Mouse (Mus musculus): ENCODE results near the gene Ndrg3.
"Not testable (repeated sequence)": the region's sequence is repeated elsewhere in the genome, so short reads cannot be mapped to it uniquely, and the experiment has no call there.

Gene Ndrg3

GRCm38 (mm10) chr2:156901883-156902282 is 90.0 kb downstream of the Ndrg3 start:
- no peak for DNase-seq (ENCODE audit: low read depth, low spot score)

GRCm38 (mm10) chr2:156901344-156901743 is 90.5 kb downstream of the Ndrg3 start:
- no peak for DNase-seq (ENCODE audit: low read depth, low spot score)

DNA sequence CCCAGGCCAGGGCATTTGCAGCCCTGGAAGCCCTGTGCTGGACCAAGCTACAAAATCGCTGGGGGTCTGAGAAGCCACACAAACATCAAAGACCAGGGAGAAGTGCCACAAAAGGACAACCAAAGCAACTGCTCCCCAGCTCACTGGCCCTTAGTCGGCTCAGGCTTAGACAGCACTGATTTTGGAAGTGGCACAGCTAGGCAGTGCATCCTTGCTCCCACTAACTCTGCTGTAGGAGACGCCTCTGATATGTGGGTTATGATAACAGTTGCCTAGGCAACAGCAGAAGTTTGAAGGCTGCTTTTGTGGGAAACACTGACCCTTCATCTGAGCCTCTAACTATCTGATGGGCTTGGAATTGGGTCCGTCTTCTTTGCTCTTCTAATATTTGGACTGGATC is 92.7 kb downstream of the Ndrg3 start:
- DNase-seq (ENCODE audit: low read depth, low spot score) = no peak

DNA sequence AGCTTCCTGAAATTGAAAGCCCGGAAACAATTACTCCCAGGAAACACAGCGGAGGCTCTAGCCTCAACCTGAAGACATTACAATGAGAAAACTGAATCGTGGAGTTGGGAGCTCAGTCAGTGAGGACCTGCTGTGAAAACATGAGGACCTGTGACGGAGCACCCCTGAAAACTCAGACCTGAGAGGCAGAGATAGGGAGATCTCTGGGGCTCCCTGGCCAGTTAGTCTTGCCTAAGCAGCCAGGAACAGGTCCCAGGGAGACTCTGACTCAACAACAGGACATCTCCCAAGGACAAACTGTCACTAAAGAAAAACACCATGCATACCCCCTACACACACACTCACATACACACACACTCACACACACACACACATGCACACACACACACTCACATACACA is 93.5 kb downstream of the Ndrg3 start:
- no peak for DNase-seq (ENCODE audit: low read depth, low spot score)

DNA sequence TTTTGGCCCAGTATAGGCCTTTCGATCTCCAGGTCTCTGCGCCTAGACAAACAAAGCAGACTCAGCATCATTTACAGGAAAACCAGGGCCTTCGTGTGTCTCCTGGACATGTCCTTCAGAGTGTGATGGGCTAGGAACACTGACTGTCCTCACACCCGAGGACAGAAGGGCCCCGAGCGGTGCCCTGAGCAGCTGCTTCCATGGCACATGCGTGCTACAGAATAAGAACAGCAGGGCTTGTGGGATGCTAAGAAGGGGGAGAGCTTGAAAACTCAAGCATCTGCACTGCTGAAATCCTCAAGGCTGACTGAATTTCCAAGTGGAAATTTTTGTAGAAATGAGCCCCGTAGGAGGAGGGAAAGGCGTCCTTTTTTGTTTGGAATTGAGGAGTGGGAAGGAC is 94.8 kb downstream of the Ndrg3 start:
- no peak for DNase-seq (ENCODE audit: low read depth, low spot score)

DNA sequence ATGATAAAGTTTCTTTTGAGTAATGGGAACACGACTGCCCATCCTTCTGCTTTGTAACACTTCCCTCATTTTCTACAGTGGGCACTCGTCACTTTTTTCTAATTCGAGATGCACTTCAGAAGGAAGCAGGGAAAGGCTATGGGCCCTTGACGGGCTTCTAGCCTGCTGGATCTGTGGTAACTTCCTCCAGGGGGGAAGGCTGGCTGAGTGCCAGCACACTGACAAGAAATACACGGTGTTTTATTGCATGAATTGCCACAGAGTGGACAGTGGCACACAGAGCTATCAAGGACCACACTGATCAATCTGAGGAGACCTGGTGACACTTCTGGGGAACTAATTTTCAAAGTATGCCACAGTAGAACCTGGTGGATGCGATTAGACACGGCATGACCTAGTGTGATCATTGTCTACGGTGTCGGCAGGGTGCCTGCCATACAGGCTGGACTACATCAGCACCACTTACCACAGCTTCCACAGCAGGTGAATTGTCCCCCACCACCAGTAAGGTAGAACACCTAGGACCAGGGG is 95.4 kb downstream of the Ndrg3 start:
- DNase-seq (ENCODE audit: low read depth, low spot score) = no peak

DNA sequence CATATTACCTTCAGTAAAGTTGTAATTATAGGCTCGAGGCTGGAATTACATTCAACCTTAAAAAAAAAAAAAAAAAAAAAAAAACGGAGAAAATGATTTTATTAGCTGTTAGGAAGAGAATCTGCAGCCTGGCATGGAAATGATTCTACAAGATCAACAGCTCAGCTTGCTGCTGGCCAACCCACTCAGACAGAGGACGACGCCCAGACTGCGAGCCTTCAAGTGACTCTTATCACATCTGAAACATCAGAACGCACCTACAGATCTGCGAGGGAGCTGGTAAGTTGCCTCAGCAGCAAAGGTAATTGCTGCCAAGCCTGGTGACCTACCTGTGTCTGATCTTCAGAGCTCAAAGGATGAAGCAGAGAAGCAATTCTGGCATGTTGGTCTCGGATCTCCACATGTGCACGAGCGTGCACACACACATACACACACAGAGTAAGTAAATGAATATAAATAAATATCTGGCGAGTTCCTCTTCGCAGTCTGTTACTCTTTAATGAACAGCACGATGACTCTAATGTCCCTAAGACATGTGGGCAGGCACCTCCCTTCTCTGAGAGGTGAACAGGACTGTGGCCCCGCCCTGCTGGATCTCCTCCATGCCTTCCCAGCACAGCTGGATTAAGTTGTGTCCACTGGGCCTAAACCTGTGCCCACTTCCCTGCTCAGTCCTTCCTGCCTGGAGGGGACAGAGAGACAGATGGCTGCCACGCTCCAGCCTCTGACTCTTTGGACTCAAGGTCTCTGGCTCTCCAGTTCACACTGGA is 97.2 kb downstream of the Ndrg3 start:
- no peak for DNase-seq (ENCODE audit: low read depth, low spot score)

DNA sequence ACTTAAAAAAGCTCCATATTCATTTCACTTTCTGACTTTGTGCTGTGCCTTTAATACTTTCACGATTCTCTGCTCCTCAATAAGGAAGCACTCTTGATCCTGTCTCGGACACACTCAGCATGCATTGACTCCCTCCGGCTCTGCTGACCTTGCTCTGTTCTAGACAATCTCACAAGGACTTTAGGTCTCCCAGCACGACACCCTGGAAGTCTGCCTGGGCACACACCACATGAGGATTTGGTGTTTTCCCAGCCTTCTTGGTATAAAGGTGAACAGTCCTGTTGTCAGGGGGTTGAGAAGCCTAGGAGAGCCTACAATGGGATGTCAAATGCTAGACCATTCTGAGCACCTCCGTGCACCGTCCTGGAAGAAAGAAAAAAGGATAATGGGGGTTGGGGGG is 99.0 kb downstream of the Ndrg3 start:
- no peak for DNase-seq (ENCODE audit: low read depth, low spot score)

- DNase-seq (ENCODE audit: low read depth, low spot score) = no peak
Observed at GRCm38 (mm10) chr2:156892240-156892639, 99.6 kb downstream of the Ndrg3 start.

DNA sequence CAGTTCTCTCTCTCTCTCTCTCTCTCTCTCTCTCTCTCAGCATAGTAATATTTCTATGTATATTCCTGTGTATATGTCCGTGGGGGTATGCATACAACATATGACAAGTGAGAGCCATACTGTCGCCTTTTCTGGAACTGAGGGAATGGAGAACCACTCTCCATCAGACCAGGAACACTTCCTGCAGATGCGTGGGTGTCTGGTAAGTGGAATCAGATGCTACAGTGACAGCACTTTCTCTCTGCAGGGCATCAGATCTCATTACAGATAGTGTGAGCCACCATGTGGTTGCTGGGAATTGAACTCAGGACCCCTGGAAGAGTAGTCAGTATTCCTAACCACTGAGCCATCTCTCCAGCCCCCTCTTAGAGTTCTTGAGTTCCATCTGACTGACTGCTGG is 103.4 kb downstream of the Ndrg3 start:
- no peak for DNase-seq (ENCODE audit: low read depth, low spot score)

DNA sequence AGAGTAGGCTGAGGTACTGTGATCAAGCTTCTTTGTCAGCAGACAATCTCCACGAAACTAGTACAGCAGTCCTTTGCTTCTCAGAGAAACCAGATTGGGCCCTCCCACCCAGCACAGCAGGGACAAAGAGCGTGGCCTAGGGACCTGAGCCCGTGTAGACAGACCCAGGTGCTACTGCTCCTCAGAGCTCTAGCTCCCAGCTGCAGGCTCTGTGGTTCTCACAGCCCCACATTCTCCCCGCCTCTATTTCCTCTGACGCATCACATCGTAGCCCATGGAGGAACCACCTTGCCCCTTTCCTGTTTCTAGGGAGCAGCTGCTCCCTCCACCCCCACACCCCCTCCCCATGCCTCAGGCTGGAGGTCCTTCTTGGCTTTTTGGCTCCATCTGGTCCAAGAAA is 104.8 kb downstream of the Ndrg3 start, which contains the start of gene Sla2:
Sla2 (minus strand) TSS at position 176 of the 400 bp plus-strand sequence.
- DNase-seq (ENCODE audit: low read depth, low spot score) = no peak

DNA sequence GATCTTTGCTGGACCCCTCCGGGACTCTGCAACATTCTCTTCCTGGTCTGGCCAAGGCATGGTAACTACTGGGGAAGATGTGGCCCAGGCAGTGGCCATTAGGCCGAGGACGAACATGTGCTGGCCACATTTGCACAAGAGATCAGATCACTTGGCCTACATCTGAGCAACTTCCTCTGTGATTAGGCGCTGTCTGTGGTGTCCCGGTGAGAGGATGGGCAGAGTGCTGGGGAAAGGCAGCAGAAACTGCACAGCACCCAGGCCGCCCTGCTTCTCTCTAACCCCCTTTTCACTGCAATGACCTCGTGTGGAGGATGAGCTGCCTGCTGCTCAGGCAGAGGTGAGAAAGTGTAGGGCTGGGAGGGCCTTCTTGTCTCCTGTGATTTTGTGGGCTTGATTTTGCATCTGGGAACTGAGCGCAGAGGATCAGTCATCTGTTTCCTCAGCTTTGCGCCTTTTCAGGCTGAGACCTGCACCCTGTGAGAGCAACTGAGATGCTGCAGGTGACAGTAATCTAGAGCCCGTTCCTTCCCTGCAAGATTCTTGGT is 105.7 kb downstream of the Ndrg3 start:
- DNase-seq (ENCODE audit: low read depth, low spot score) = no peak

- not testable (repeated sequence) for DNase-seq (ENCODE audit: low read depth, low spot score)
Observed at GRCm38 (mm10) chr2:156885666-156886065, 106.2 kb downstream of the Ndrg3 start.

DNA sequence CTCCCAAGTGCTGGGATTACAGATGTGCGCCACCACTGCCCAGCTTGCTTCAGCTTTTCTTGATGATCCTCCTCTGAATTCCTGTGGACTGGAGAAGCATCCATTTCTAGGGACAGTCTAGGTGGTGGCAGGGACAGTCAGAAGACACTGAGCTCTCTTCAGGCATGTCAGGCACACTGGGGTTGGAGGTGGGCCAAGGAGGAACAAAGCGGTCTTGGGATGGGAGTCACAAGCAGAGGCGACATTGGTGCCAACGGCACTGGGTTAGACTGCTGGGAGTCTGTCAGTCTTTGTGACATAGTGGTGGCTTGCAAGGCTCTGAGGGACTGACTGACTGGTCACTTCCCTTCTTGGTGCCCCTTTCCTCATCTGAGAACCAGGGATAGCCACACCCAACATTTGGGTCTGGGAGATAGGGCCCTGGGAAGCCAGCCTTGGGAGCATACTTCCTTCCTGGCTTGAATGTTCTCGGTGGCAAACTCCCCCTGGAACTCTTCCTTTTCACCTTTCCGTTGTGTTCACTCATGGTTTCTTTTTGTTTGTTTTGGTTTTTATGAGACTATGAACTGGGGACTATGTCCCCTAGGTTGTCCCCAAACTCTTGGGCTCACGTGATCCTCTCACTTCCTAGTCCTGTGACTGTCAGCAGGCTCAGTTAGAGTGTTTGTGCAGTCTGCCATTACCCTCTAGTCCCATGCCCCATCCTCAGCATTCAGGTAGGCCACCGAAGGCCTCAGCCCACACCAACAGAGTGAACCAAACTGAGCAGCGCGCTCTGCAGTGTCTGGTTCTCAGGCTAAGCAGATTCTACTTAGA is 107.3 kb downstream of the Ndrg3 start:
- no peak for DNase-seq (ENCODE audit: low read depth, low spot score)

DNA sequence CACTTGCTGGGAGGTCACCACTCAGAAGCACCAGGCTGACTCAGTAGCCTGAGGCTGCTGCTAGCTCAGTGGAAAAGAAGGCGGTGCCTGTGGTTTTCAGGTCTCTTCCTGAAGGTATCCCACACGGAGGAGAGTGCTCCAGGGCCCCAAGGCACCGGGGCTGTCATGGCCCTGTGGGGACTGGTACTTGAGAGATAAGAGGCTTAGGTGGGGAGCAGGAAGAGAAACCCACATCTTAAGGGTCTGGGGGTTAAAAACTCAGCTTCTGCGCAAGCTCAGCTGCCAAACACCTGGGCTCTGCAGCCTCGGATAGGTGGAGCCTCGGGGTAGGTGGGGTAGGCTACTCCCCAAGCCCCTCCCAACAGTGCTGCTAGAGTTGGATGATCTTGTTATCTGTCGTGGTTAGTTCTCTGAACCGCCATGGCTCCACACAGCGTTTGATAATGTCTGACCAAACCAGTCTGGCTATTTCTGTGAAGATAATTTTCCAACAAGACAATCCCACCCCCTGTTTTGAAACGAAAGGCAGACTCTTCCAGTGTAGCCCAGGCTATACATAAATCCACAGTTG is 109.3 kb downstream of the Ndrg3 start:
- peak; percentile 40 for DNase-seq (ENCODE audit: low read depth, low spot score)

- no peak for DNase-seq (ENCODE audit: low read depth, low spot score)
Observed at GRCm38 (mm10) chr2:156879541-156879940, 112.3 kb downstream of the Ndrg3 start.

DNA sequence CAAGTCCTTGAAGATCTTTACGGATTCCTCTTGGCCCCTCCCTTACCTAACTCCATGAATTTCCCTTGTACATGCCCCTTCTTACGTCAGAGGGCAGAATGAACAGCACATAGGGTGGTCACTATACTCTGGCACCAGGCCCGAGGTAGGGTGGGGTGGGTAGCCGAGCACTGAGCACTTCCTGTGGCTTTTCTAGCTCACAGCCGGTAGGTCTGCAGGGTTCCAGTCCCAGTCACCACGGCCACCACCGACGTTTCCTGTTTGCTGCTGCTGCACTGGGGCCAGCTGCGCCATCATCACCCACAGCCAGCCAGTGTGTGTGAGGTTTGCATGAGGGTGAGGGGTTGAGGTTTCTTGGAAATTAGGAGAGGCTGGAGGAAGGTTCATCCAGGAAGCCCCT is 114.1 kb downstream of the Ndrg3 start:
- no peak for DNase-seq (ENCODE audit: low read depth, low spot score)

All from ZHBTc4 (cell line).